Mouse (Mus musculus): ENCODE results near the gene Olfr294. TPM values are rescaled to one million over a fixed set of nuclear protein-coding genes. Genes with fewer than 3 reads are reported as not detected.

Olfr294 gene
- not detected in 2 replicates for polyA plus RNA-seq (2012; rRNA removed)

- no peak within 1 kb of the TSS for H3K27ac ChIP-seq (ENCODE audit: insufficient read depth, low read length)
- no peaks in the 10 kb centered on the region for H3K4me1 ChIP-seq (ENCODE audit: control insufficient read depth, insufficient read depth, low read length)
- TF ChIP-seq CTCF (IDR thresholded peaks at IDR 0.05; ENCODE audit: extremely low read depth, insufficient read depth, low read length) (no peak), POLR2A (IDR thresholded peaks at IDR 0.05; ENCODE audit: extremely low read depth, insufficient read depth, low read length) (no peak)
- no peak within 1 kb of the TSS for H3K4me3 ChIP-seq (ENCODE audit: insufficient read depth, low read length)
Observed at GRCm38 (mm10) chr7:86616543-86616942, at the start of gene Olfr294. Gene Olfr294 (minus strand): TSS chr7:86616643.

DNA sequence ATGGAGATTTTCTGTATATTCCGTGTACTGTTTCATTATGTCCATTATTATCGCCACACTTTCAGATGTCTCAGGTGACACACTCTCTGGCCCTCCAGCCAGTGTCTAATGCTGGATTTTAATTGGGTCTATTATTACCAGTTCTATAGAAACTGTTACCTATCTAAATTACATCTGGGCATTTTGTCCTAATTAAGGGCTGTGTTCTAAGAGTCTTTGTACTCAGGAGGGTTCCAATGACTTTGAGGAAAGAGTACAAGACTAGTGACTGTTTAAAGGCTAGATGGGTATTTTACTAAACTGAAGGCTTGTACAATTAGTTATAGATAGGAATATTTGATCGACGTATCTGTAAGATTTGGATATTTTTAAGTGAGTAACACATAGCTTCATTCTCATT lies 32.3 kb upstream of the Olfr294 start, which contains the start of gene Olfr293:
TSS of gene Olfr293 (plus strand) at position 301 of the 400 bp plus-strand sequence.
- Histone ChIP-seq H3K4me3 (ENCODE audit: insufficient read depth, low read length) (no peak within 1 kb of the TSS), H3K27ac (ENCODE audit: insufficient read depth, low read length) (no peak within 1 kb of the TSS), H3K4me1 (ENCODE audit: control insufficient read depth, insufficient read depth, low read length) (no peaks in the 10 kb centered on the region)
- no peak for TF ChIP-seq CTCF (IDR thresholded peaks at IDR 0.05; ENCODE audit: extremely low read depth, insufficient read depth, low read length)
- TF ChIP-seq POLR2A (IDR thresholded peaks at IDR 0.05; ENCODE audit: extremely low read depth, insufficient read depth, low read length) = no peak

- TF ChIP-seq CTCF (IDR thresholded peaks at IDR 0.05; ENCODE audit: extremely low read depth, insufficient read depth, low read length) = no peak
- TF ChIP-seq POLR2A (IDR thresholded peaks at IDR 0.05; ENCODE audit: extremely low read depth, insufficient read depth, low read length) = no peak
- no peaks in the 10 kb centered on the region for H3K4me1 ChIP-seq (ENCODE audit: control insufficient read depth, insufficient read depth, low read length)
- H3K4me3 ChIP-seq (ENCODE audit: insufficient read depth, low read length) = no peak within 1 kb of the TSS
- no peak within 1 kb of the TSS for H3K27ac ChIP-seq (ENCODE audit: insufficient read depth, low read length)
Observed at GRCm38 (mm10) chr7:86583562-86583961, 32.9 kb downstream of the Olfr294 start, which contains the start of gene Olfr295. Gene Olfr295 (plus strand): TSS chr7:86583862.

Other genes with a start within 250 kb of the Olfr294 start
- gene Olfr305, start 249.7 kb downstream of the Olfr294 start, polyA plus RNA-seq (2012; rRNA removed) = not detected in 2 replicates
- not detected in 2 replicates for gene Olfr304, start 230.0 kb downstream of the Olfr294 start, polyA plus RNA-seq (2012; rRNA removed)
- not detected in 2 replicates for gene Olfr303, start 218.9 kb downstream of the Olfr294 start, polyA plus RNA-seq (2012; rRNA removed)
- gene Olfr301, start 212.8 kb downstream of the Olfr294 start, polyA plus RNA-seq (2012; rRNA removed) = not detected in 2 replicates
- gene Olfr299, start 156.7 kb downstream of the Olfr294 start, polyA plus RNA-seq (2012; rRNA removed) = not detected in 2 replicates
- not detected in 2 replicates for gene Olfr298, start 124.2 kb downstream of the Olfr294 start, polyA plus RNA-seq (2012; rRNA removed)
- gene Olfr297, start 96.7 kb downstream of the Olfr294 start, polyA plus RNA-seq (2012; rRNA removed) = not detected in 2 replicates
- not detected in 2 replicates for gene Olfr295, start 32.8 kb downstream of the Olfr294 start, polyA plus RNA-seq (2012; rRNA removed)
- gene Olfr293, start 32.4 kb upstream of the Olfr294 start, polyA plus RNA-seq (2012; rRNA removed) = not detected in 2 replicates
- not detected in 2 replicates for gene Olfr292, start 71.7 kb upstream of the Olfr294 start, polyA plus RNA-seq (2012; rRNA removed)
- gene Folh1, start 159.3 kb upstream of the Olfr294 start, polyA plus RNA-seq (2012; rRNA removed) = 4.2 and 4.3 TPM in 2 replicates
- gene Vmn2r77, start 178.4 kb upstream of the Olfr294 start, polyA plus RNA-seq (2012; rRNA removed) = not detected in 2 replicates